Mouse (Mus musculus) brown adipose tissue, adult 24 weeks (tissue): Measurements from ENCODE around the gene Itpr1. TPM values are rescaled to one million over a fixed set of nuclear protein-coding genes. Genes with fewer than 3 reads are reported as not detected.
A peak's percentile ranks its signal among the peaks of the same experiment; 100 is the strongest.

Source experiments
- H3K27ac ChIP-seq: fragments of 200-500 bp; replicated peaks from 2 replicates; pipeline ENCODE4 v1.5.1; 2012; ENCODE audit warnings: low read depth, mild to moderate bottlenecking, low read length
- H3K4me1 ChIP-seq: fragments of 200-500 bp; 2 replicates; pipeline ENCODE4 v1.6.1; 2012; ENCODE audit warnings: low read length, mixed read lengths; ENCODE audit not compliant: control insufficient read depth, insufficient read depth, insufficient read length
- H3K4me3 ChIP-seq: fragments of 200-500 bp; 2 replicates; pipeline ENCODE4 v1.5.1; 2012; ENCODE audit warnings: low read depth, mild to moderate bottlenecking, low read length, moderate library complexity; ENCODE audit not compliant: insufficient read depth
- polyA plus RNA-seq: library from polyadenylated mRNA; stranded (reverse); fragments of >200 nt; gene quantifications from 2 replicates; pipeline ENCODE4 v1.2.4, GENCODE M21; 2012; ENCODE audit not compliant: missing spikeins, insufficient read depth, insufficient read length

Itpr1 gene
- polyA plus RNA-seq, 1 experiment = 42.5 TPM

DNA sequence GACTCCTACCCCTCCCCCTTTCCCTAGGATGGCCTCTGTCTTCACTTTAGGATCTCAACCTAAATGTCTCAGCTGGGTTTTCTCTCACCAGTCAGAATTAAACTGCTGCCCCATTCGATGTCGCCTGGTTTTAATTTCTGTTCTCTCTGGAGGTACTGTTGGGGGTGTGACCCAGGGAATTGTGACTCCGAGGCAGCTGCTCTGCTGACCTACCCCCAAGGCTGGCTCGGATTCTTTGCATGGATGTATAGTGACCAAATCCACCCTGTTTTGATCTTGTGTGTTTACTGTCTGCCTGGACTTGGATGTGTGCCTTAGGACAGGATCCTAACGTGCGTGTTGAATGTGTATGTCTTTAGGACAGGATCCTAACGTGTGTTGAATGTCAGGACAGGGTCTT, 13.3 kb downstream of the Itpr1 start:
- no peak overlapping the region for H3K4me3 ChIP-seq
- H3K27ac ChIP-seq = no peak overlapping the region
- peaks cover 39% of the 10 kb centered on the region for H3K4me1 ChIP-seq

DNA sequence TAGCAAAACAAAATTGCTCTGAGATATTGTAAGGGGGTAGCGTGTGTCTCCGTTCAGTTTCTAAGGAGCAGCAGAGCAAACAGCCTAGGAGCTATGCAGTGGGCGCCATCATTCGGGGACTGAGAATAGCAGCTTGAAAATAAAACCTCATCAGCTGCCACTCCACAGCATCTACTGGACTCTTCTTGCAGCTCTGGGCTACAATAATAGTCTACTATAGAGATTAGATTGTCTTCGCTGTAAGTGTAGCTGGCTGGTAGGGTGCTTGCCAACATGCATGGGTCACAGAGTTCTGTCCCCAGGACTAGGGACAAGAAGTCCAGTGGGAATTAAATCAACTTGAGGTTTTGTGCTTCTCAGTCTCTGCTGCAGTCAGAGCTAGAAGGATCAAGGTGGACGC, 14.6 kb downstream of the Itpr1 start:
- H3K27ac ChIP-seq = no peak overlapping the region
- no peak overlapping the region for H3K4me3 ChIP-seq
- H3K4me1 ChIP-seq = peaks cover 32% of the 10 kb centered on the region

- H3K27ac ChIP-seq = no peak overlapping the region
- H3K4me1 ChIP-seq = peaks cover 36% of the 10 kb centered on the region
- no peak overlapping the region for H3K4me3 ChIP-seq
Measured at GRCm38 (mm10) chr6:108228048-108228447, 15.2 kb downstream of the Itpr1 start.

GRCm38 (mm10) chr6:108228601-108229000, 15.7 kb downstream of the Itpr1 start:
- Histone ChIP-seq H3K27ac (no peak overlapping the region), H3K4me3 (no peak overlapping the region), H3K4me1 (peaks cover 40% of the 10 kb centered on the region)

DNA sequence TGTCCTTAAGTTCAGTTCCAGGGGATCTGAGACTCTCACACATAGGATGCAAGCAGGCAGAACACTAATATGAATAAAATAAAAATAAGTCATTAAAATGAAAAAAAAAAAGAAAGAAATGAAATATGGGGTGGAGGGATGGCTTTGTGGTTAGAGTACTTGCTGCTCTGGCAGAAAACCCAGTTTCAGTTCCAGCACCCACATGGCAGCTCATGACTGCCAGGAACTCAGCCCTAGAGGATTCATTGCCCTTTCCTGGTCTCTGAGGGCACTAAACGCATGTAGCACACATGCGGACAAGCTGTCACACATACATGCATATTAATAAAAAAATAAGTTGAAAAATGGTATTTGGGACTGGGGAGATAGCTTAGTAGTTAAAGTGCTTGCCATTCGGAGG, 17.7 kb downstream of the Itpr1 start:
- no peak overlapping the region for H3K27ac ChIP-seq
- H3K4me1 ChIP-seq = peaks cover 38% of the 10 kb centered on the region
- no peak overlapping the region for H3K4me3 ChIP-seq

GRCm38 (mm10) chr6:108231892-108232710, 19.2 kb downstream of the Itpr1 start:
- H3K27ac ChIP-seq = 0 out of 2 replicates have a peak overlapping the region, but pooled peaks have one; percentile 23
- H3K4me3 ChIP-seq = no peak overlapping the region
- peaks cover 45% of the 10 kb centered on the region for H3K4me1 ChIP-seq

DNA sequence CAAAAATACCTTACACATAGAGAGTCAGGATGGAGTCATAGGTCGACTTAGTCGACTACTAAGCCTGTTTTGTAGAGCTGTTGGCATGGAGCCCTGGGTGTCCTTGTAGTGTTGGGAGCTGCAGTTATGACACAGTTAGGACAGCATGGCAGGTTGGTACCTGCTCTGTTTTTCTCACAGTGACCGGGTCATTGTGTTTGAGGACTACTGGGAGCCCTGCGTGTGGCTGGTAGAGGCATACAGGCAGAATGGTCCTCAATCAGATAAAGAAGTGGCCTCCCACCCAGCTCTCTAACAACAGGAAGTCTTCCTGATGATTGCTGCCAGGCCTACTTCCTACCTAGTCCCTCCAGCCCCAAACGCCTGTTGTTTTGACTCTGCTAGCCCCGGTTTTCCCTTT, 20.2 kb downstream of the Itpr1 start:
- peak overlapping the region; percentile 23 for H3K27ac ChIP-seq
- H3K4me3 ChIP-seq = no peak overlapping the region
- H3K4me1 ChIP-seq = peaks cover 49% of the 10 kb centered on the region

DNA sequence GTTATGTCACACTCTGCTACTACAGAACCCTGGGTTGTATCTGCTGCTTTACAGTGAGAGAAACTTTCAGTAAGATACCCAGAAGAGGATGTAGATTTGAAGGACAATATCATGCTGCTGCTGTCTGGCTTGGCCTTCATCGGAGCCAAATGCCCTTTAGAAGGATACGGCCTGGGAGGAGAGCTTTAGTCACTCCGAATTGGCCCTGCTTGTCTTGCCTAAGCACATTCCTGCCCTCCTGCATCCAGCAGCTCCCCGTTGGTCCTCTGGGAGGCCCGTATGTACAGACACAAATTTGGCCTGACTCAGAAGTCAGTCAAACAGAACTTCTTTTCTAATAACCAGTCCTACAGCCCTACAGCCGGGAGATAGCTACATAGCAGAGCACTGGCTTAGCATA, 21.6 kb downstream of the Itpr1 start:
- Histone ChIP-seq H3K4me1 (peaks cover 50% of the 10 kb centered on the region), H3K27ac (peak overlapping the region; percentile 76), H3K4me3 (no peak overlapping the region)

GRCm38 (mm10) chr6:108235680-108236123, 22.8 kb downstream of the Itpr1 start:
- Histone ChIP-seq H3K4me1 (peaks cover 50% of the 10 kb centered on the region), H3K4me3 (0 out of 2 replicates have a peak overlapping the region, but pooled peaks have one; percentile 2), H3K27ac (peak overlapping the region; percentile 87)

- Histone ChIP-seq H3K4me1 (peaks cover 47% of the 10 kb centered on the region), H3K4me3 (0 out of 2 replicates have a peak overlapping the region, but pooled peaks have one; percentile 2), H3K27ac (peak overlapping the region; percentile 87)
Measured at GRCm38 (mm10) chr6:108236411-108236921, 23.6 kb downstream of the Itpr1 start.

DNA sequence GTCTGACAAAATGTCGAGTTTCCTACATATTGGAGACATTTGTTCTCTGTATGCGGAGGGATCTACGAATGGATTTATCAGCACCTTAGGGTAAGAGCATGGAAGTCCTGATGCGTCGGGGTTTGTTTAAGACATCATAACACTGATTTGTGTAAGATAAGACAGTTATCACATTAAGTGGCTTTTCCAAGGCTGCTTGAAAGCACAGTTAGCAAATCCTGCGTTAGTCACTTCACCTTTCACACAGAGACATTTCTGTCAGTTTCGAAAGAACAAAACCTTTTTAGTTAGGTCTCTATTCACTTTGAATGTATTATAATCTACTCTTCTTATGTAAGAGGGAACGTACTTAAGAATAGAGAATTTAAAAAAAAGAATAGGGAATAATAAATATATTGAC, 24.1 kb downstream of the Itpr1 start:
- Histone ChIP-seq H3K27ac (peak overlapping the region; percentile 89), H3K4me1 (peaks cover 47% of the 10 kb centered on the region), H3K4me3 (no peak overlapping the region)

GRCm38 (mm10) chr6:108237585-108237984, 24.7 kb downstream of the Itpr1 start:
- peaks cover 47% of the 10 kb centered on the region for H3K4me1 ChIP-seq
- H3K27ac ChIP-seq = peak overlapping the region; percentile 89
- H3K4me3 ChIP-seq = no peak overlapping the region

DNA sequence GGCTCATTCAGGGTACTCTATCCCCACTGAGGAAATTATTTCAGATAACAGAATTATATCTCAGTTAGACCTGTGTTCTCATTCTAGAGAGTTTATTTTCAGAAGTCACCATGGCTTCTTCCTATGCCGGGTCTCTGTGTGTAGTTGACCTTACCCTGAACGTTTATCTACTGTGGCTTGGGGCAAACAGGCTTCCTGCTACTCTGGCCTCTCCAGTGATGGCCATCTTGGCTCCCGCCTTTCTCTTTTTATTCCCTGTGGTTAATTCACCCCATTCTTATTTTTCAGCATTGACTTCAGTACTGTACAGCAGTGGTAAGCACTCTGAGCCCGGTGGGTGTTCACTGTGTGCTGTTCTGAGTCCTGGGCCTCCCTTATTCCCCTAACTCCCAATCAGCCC, 25.1 kb downstream of the Itpr1 start:
- no peak overlapping the region for H3K4me3 ChIP-seq
- peaks cover 43% of the 10 kb centered on the region for H3K4me1 ChIP-seq
- peak overlapping the region; percentile 89 for H3K27ac ChIP-seq

- Histone ChIP-seq H3K4me3 (no peak overlapping the region), H3K27ac (no peak overlapping the region; the same call in 1 of the 2 replicates), H3K4me1 (peaks cover 36% of the 10 kb centered on the region)
Measured at GRCm38 (mm10) chr6:108239056-108239455, 26.2 kb downstream of the Itpr1 start.

GRCm38 (mm10) chr6:108240004-108240403, 27.1 kb downstream of the Itpr1 start:
- Histone ChIP-seq H3K27ac (no peak overlapping the region), H3K4me1 (peaks cover 26% of the 10 kb centered on the region), H3K4me3 (no peak overlapping the region)

GRCm38 (mm10) chr6:108240754-108241153, 27.9 kb downstream of the Itpr1 start:
- peaks cover 22% of the 10 kb centered on the region for H3K4me1 ChIP-seq
- H3K27ac ChIP-seq = no peak overlapping the region
- H3K4me3 ChIP-seq = no peak overlapping the region
